Mouse (Mus musculus) induced T-regulatory cell, adult 2 months (primary cell): Measurements from ENCODE around the gene Atp8a2.

ENCODE experiments used
- DNase-seq: peaks from one replicate; pipeline ENCODE4 v3.0.0-alpha.2; 2012; ENCODE audit warnings: low read depth

Atp8a2 gene

DNA sequence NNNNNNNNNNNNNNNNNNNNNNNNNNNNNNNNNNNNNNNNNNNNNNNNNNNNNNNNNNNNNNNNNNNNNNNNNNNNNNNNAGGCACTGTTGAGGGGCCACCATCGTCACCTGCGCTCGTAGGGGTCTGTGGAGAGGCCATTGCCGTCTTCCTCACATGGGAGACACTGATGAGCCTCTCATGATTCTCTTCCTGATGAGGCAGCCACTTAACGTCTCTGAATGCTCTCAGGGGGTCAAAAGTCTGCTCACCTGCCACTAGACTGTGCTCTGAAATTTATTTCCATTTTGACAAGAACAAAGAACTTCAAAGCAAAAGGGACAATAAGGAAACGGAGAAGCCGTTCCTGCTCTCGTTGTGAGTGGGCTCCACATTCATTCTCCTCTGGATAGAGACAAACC is 277.1 kb downstream of the Atp8a2 start:
- DNase-seq: no peak

DNA sequence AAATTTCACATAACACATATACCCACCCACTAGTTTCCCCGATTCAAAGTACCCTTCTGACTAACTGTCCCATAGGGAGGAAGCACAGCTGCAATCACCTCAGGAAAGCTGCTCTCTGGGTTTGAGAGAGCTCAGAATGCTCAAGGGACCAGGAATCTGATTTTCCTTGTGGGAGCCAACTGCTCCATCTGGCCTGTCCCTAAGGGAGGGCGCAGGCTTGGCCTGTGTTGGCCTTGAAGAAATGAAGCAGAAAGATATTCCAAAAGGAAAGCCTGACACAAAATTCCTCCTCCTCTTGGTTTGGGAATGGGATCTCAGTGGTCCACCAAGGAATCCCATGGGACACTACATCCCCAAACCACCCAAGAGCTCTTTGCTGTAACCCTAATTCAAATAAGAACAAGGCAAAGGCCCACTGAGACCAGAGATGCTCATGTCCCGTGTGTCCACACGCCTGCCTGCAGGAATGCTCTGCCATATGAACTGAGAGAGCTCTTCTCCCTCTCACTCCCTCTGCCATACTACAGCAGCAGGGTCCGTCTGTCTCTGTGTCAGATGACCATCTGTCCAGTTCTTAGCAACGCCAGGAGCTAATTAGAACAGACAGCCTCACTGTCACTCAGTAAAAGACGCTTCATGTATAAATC is 293.4 kb downstream of the Atp8a2 start:
- DNase-seq: no peak

DNA sequence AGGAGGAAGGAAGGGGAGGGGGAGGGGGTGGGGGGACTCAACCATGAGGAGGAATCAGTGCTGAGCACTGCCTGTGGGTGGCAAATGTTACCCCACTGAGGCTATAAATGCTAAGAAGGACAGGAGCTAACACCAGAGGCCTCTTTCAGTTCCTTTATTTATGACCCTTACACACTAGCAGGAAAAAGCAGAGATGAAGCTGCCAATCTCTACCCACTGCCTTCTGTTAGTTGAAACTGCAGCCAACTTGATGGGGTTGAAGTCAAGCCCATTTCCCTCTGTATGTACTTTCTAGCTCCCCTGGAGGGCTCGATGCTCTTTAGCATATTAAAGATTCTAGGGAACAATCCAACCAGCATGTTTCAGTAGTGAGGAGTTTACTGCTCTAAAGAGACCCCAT is 303.0 kb downstream of the Atp8a2 start:
- no peak for DNase-seq

DNA sequence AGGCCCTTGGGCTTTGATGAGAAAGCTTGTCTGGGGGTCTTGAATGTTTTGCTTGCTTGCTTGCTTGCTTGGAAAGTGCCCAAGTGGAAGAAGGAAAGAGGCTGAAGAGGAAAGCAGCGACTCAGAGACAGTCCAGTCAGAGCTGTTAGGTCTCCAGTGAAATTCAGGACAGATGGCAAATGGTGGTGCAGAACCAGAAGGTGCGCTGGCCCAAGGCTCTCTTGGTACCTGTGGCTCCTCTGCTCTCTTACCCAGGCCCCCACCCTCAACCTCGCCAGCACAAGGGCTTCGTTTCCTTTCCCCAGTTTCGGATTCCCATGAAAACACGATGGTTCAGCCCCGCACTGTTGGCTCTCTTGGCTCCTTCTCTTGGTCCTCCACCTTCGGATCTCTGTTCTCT is 304.9 kb downstream of the Atp8a2 start:
- DNase-seq: no peak

DNA sequence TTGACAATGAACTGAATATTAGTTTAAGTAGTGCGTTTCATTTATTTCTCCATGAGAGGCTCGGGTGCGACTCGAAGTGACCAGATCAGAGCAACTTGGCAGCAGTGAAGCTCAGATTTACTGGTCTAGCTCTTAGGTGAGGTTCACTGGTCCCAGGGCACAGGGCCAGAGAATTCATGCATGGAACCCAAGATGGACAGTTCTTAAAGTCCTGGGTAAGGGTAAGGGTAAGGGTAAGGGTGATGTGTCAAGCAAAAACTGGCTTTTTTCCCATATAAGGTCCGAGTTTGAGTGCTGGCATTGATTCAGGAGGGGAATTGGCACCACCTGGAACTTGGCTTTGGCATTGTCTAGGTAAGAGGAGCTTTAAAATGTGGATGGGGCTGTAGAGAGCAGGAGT is 305.5 kb downstream of the Atp8a2 start:
- no peak for DNase-seq

DNA sequence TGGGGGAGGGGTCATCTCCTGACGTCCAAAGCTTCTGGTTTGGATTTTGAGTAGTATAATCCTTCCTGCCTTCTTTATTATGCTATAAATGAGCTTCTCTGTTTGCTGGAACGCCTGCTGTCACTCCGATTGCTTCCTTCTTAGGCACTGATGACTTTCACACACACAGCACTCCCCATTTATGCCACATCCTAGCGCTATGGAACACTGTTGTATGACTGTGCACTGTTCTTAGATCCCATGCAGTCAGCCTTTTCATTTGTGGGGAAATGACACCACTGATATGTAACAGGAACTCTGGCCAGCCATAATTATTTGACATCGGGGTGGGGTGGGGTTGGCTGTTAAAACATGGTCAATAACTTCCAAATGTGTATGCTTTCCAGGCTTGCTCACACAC is 306.2 kb downstream of the Atp8a2 start:
- no peak for DNase-seq

DNA sequence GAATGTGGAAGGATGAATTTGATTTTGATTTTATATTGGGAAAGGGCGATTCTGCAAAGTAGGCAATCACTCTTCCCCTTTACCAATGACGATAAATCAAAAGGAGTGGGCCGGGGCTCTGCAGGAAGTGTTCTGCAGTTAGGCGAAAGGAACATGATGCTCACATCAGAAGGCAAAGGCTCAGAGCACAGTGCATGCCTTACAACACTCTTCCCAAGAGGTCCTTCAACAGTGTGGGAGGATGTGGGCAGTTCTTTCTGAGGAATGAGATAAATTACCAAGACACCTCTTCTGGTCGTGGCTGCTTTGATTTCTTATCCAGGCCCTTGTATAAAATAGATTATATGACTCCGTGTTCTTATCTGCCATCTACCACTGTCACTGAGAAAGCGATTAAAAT is 306.9 kb downstream of the Atp8a2 start:
- no peak for DNase-seq

DNA sequence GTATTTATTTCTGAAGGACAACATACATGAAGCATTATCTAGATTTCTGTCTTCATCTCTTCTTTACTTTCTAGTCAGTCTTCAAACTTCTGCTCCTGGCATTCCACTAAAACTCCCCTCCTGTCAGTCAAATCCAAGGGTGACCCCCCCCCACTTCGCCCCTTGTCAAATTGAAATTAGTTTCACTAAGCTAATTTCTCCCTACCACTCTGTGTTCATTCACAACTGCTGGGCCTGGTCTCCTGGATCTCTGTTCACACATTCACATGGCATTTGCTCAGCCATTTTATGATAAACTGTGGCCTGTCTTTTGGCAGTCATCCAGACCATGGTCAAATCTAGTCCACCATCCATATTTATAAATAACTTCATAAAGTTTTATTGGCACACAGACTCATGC is 308.5 kb downstream of the Atp8a2 start:
- DNase-seq: no peak

DNA sequence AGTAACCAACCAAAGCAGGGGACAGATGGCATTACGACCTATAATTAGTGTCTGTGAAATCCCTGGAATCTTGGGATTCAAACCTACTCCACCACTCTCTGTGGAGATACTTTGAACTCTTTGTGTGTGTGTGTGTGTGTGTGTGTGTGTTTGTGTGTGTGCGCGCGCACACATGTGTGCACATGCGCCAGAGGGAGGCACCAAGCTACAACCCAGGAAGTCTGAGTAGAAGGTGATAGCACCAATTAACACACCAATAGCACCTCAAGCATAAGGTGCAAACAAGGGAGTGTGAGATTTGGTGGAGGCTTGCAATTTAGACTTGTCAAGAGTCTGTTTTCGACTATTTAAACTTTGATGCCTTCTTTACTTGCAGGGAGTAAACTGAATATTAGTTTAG is 308.9 kb downstream of the Atp8a2 start:
- DNase-seq: no peak

DNA sequence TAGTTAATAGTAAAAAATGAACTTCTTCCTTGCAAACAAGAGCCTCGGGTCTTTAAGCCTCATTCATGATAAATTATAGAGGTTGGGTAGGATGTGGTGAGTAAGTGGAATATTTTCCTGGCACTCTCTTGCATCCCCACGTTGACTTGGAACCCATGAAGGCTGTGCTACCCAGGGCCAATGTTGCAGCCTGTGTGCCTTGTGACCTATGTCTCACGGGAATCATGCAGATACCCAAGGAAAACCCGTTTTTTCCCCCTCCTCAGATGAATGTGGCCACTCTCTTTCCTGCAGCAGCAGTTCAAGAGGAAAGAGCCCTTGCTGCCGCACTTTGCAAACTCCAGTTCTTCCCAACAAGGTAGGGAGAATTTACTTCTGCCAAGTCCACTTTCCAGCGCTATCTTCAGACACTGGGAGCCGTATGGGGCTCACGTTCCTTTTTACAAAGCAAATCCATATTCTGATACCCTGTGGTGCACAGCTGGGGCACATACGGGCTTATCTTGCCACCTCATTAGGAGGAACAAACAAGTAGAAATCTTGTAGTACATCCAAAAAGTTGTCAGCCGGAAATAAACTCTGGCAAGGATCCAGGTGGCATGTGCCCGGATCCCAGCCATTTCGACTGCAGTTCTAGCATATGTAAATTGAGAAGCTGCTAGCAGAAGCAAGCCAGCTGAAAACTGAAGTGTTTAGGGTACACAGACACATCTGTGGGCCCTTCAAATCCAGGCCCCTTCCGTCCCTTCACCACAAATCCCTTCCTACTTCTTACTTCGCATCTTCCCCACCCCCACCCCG is 309.7 kb downstream of the Atp8a2 start:
- no peak for DNase-seq

DNA sequence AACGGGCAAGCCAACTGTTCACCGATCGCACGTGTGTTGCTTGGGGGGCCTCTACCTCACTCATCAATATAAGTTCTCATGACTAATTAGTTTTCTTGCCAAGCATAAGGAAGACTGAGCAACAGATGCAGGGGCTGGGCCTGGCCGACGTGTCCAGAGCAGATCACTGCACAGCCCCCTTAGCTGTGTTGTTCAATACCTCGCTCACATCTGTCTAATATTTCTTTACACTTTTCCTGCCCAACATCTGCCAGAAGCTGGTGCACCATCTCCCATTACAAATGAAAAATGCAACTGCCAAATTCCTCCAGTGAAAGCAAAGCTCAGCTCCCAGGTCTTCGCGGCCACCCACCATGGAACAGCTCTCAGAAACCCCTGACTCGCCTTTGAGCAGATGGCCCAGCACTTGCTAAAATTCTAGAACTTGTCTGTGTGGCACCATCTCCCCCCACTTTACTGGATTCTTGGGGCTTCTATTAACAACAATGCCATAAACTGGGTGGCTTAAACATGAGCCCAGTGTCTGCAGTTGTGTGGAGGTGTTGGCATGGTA is 313.4 kb downstream of the Atp8a2 start:
- DNase-seq: no peak

DNA sequence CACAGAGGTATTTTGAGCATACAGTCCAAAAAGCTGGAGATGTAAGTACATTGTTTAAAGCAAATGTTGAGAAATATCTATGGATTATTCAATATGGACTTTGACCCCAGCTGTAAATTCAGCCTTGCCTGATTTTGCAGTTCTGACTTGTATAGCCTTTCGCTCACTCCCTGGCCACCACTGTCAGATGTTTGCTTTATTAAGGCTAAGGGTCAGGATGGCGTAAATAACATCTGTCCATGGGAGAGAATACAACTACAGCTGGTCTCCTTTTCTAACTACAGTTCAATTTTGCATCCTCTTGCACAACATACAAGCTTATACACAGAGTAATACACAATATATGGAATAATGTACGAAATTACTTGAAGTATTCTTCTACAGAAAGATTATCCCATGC is 316.1 kb downstream of the Atp8a2 start:
- no peak for DNase-seq

DNA sequence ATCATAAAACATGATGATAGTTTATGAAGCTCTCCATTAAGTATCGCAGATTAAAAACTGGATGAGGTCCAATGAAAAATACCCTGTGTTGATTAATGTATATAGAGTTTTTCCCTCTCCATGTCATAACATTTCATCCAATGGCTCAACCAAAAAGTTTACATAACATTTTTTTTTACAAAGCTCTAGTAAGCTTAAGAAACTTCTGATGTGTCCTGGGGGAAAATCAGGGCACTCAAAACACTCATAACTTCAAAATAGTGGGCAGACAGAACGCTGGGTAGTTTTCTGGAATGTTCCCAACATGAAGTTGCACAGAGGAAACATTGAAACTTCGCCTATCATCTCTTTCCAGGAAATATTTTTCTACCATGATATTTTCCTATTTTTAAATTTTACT is 318.7 kb downstream of the Atp8a2 start:
- DNase-seq: no peak

DNA sequence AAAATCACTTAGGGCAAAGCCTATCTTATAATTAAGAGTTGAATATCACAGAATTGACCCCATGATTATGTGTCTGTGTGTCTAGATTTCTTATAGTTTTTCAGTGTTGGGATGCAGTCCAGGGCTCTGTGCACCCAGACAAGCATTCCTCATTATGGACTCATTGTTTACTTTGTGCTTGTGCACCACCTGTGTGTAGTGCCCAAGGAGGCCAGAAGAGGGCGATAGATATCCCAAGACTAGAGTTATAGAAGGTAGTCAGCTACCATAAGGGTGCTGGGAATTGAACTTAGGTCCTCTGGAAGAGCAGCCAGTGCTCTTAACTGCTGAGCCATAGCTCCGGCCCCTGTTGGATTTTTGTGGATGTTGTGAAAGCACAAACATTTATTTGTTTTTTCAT is 320.5 kb downstream of the Atp8a2 start:
- peak; percentile 2 for DNase-seq

DNA sequence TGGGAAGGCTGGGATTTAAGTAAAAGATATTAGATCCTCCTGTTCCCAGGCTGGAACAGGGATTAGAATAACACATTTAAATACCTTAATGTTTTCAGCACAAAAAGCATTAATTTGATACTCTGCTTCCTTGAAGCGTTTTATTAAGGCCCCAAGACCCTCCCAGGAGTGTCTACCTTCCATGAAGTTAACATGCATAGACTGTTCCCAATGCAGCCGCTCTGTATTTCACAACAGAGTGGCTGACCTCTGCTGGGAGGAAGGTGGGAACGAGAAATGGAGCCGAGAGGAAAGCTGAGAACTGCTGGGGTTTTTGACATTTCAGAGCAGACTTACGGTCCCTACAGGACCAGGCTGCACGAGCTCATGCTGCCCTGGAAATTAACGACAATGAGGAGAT is 328.6 kb downstream of the Atp8a2 start:
- no peak for DNase-seq

DNA sequence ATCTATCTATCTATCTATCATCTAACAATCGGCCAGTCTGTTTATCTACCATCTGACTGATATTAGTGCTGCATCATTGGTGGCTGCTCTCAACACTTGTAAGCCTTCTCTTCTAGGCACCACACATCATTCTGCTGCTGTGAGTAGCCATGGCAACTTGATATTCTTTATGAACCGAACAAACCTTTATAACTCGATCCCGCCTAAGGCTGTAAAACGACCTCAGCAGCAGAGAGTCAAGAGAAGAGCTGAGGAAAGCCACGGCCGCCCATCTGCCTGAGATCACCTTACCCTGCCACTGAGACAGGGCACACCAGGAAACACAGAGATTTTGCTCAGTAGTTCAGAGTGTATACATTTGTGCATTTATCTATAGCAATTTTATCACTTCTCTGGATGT is 329.2 kb downstream of the Atp8a2 start:
- DNase-seq: no peak

DNA sequence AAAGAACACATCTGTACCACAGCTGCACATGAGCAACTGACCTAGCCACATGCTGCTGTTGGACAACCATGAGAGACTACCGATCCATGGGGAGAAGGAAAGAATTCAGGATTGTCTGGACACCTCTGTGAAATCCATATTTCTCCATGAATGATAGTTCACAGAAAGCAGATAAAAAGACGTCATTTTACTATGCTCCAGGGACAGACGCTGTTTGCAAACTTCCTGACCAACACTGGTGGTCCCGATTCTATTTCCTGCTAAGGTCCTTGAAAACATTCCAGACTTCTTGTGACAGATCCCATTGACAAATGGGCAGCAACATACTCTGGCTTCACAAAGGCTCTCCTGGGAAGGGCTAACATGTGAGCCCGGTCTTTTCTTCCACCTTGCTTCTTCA is 331.0 kb downstream of the Atp8a2 start:
- no peak for DNase-seq

DNA sequence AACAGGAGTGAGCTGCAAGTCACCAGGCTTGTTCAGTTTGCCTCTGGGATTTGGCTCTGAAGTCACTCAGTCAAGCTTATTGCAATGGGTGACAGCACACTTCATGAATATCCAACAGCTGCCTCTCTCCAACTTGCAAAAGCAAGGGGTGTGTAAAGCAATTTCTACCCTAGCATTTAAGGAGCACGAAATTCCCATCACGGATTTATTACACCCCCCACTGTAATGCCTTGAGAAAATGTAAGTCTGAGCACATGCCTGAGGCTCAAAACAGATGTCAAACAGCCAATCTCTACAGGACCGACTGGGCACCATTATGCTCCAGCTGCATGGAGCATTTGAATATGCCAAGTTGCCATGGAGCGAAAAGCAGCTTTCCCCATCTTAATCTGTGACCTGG is 334.6 kb downstream of the Atp8a2 start:
- DNase-seq: no peak

DNA sequence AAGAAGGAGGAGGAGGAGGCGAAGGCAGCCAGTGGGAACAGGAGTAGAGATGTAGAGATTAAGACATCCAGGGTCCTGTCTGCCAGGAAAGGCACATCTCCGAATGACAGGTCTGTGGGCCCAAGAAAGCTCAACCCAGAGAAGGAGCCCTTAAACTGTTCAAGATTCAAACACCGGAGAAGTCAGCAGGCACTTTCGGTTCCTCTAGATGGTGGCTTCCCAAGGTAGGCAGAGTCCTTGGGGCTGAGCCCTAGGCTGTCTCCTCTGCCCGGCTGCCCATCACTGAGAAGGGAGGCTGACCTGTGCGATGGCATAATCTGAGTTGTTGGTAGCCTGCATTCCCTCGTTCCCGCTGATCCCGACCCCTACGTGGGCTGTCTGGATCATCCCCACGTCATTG is 337.1 kb downstream of the Atp8a2 start:
- DNase-seq: no peak

DNA sequence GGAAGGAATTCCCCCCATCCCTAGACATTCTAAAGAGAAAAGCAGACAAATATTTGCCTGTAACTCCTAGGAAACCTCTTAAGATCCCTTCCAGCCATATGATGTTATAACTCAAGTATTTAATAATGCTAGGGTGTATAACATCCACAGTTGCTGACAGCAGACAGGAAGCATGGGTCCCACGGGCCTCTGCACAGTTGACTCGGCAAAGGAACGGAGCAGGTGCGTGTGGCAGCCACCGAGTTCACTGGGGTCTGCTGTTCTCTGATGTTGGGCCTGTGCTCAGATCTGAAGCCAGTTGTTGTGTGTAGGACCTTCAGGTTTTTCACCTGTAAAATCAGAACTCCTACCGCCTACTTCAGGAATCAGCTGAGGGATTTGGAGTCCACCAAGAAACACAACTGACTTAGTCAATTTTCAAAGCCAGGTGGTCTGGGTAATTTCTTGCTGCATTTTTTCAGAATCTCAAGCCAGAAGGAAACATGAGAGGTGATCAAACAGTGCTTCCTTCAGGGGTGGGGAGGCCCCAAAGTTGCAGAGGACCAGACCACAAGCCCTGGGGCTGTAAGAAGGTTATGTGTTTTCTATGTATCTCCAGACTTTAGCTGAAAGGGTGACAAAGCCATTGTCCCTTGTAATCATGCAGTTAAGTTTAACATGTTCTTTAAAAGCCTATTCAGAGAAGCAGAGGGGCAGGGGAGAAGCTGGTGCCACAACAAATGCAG is 338.3 kb downstream of the Atp8a2 start:
- DNase-seq: no peak

DNA sequence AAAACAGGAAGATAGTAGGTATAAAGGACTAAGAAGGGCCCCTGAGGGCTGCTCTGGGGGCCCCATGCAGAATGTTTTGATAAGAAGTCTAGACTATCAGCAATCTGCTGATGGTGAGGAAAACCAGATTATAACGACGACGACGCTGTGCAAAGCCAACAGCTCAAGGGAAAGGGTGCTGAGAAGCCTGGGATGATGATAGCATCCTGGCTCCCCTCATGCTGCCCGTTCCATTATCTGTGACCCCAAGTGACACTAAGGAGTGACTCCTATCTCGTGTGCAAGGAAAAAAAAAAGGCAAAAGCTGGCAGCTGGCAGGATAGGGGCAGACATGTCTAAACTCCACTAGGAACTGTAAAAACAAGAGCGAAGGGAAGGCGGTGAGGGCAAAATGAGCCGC is 343.8 kb downstream of the Atp8a2 start:
- no peak for DNase-seq

DNA sequence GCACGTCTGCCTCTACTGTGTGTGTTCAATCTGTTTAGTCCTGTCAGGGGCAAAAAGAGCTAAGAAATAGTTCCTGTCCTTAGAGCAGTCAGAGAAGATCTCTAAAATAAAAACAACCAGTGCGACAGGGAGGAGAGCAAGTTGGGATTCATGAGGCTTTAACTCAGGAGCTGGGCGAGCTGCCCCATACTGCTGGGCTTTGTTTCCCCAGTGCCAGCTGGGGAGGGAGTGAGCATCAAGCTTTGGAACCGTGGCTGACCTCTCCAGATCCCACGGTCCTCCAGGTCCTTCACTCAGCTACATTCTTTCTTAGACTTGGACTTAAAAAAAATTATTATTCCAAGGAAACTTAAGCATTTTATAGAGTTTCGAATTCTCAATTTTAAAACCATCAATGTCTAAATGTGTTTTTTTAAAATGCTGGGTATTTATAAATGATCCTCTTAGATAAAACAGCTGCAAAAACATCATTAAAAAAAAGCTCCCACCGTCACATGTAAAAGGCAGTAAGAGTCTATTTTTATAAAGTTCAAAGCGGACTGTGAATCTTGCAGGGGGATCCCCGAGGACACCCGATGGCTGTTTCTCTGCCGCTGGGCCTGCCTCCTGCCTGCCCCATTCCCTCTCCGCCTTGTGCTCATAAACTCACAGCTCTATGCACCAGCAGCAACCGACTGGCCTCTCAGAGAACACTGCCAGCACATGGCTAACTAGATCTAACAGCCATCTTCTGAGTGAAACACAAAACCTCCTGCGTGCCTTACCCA is 350.2 kb downstream of the Atp8a2 start:
- DNase-seq: no peak
